Mouse (Mus musculus) kidney, embryonic 14.5 days (tissue): ENCODE measurements around the gene Stkld1. TPM values are rescaled to one million over a fixed set of nuclear protein-coding genes. Genes with fewer than 3 reads are reported as not detected.
A peak's percentile ranks its signal among the peaks of the same experiment; 100 is the strongest.

Experiments
- ATAC-seq: fragments of 200-750 bp; cut with Nextera tagmentation; 2 replicates; pipeline ENCODE4 v1.8.0; 2017; ENCODE audit warnings: moderate number of reproducible peaks, mild to moderate bottlenecking, moderate TSS enrichment, moderate library complexity; ENCODE audit not compliant: low FRiP score, low TSS enrichment
- H3K27ac ChIP-seq: fragments of 300-500 bp; sonication (generic); 2 replicates; pipeline ENCODE4 v1.5.1; 2014; ENCODE audit warnings: low read depth, mild to moderate bottlenecking, low read length, moderate library complexity, mixed read lengths
- H3K27me3 ChIP-seq: fragments of 300-500 bp; sonication (generic); 2 replicates; pipeline ENCODE4 v1.6.1; 2014; ENCODE audit warnings: mild to moderate bottlenecking, low read length; ENCODE audit not compliant: control insufficient read depth, insufficient read depth
- H3K36me3 ChIP-seq: fragments of 300-500 bp; sonication (generic); 2 replicates; pipeline ENCODE4 v1.6.1; 2014; ENCODE audit warnings: low read length, mixed read lengths; ENCODE audit not compliant: control insufficient read depth, insufficient read depth
- H3K4me1 ChIP-seq: fragments of 300-500 bp; sonication (generic); 2 replicates; pipeline ENCODE4 v1.6.1; 2014; ENCODE audit warnings: low read length, mixed read lengths; ENCODE audit not compliant: control insufficient read depth, insufficient read depth
- H3K4me2 ChIP-seq: fragments of 300-500 bp; sonication (generic); replicated peaks from 2 replicates; pipeline ENCODE4 v1.6.1; 2014; ENCODE audit warnings: low read depth, mild to moderate bottlenecking, low read length
- H3K4me3 ChIP-seq: fragments of 300-500 bp; sonication (generic); 2 replicates; pipeline ENCODE4 v1.5.1; 2014; ENCODE audit warnings: mild to moderate bottlenecking, low read length
- H3K9ac ChIP-seq: fragments of 300-500 bp; sonication (generic); 2 replicates; pipeline ENCODE4 v1.6.1; 2014; ENCODE audit warnings: low read depth, mild to moderate bottlenecking, low read length, moderate library complexity
- H3K9me3 ChIP-seq: fragments of 300-500 bp; sonication (generic); 2 replicates; pipeline ENCODE4 v1.6.1; 2016; ENCODE audit warnings: low read length; ENCODE audit not compliant: control insufficient read depth
- WGBS: fragments of 180-500 bp; shearing (Covaris S2); extraction: QIAGEN DNeasy Blood & Tissue Kit; methylation state at CpG from one replicate; pipeline ENCODE4 v1.1.7; 2014; 5-methylcytosine and 5-hydroxymethylcytosine counted together
- polyA plus RNA-seq: library from polyadenylated mRNA; unstranded; fragments of >200 nt; fragmentation: Nextera tagmentation; extraction: Ambion mirVana; gene quantifications from 2 replicates; pipeline ENCODE4 v1.2.1, GENCODE M21; 2014

The Stkld1 gene
- polyA plus RNA-seq, 1 experiment from 2014 or later = not detected

DNA sequence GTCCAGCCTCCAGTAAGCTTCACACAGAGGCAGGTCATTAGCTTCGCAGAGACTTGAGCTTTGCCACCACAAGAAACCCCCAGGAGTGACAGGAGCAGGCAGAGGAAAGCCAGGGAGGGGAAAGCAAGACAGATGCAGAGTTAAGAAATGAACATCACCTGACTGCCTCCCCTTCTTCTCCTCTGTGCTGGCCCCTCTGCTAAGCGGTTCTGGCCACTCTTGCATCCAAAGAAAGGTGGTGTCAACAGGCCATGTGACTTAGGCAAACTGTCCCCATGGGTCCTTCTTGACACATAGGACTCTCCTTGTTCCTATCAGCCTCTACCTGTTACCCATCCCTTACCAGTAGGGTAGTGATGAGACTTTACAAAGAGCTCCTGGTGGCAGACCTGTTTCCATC is 27.9 kb upstream of the Stkld1 start:
- WGBS = 93% methylated on average over 2 of the region's 2 CpGs
- H3K9me3 ChIP-seq = no peaks in the 10 kb centered on the region
- no peaks in the 10 kb centered on the region for H3K27me3 ChIP-seq
- H3K36me3 ChIP-seq = peaks cover 35% of the 10 kb centered on the region
- ATAC-seq = no peak
- H3K9ac ChIP-seq = no peak overlapping the region
- no peak overlapping the region for H3K4me3 ChIP-seq
- H3K27ac ChIP-seq = no peak overlapping the region
- H3K4me2 ChIP-seq = no peak overlapping the region
- H3K4me1 ChIP-seq = peaks cover 24% of the 10 kb centered on the region

DNA sequence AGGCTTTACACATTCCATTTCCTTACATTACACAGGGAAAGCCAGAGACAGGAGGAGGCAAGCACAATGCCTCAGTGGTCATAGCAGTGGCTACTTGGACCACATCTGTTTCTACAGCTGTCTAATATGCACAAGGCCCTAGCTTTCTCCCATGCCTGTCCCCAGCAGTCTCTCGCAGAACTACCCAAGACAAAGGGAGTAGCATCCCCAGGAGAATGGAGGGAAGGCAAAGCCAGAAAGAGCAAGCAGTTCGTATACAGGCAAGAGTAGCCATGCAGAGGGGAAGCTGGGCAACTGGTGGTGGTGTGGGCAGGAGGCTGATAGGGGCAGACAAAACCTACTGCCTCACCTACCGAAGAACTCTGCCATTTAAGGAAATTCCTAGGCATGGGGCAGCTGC is 27.4 kb upstream of the Stkld1 start:
- Histone ChIP-seq H3K4me2 (no peak overlapping the region), H3K27ac (no peak overlapping the region), H3K4me3 (no peak overlapping the region), H3K36me3 (peaks cover 36% of the 10 kb centered on the region), H3K27me3 (no peaks in the 10 kb centered on the region), H3K9me3 (no peaks in the 10 kb centered on the region), H3K4me1 (peaks cover 22% of the 10 kb centered on the region), H3K9ac (no peak overlapping the region)
- 94% methylated on average over 3 of the region's 3 CpGs for WGBS
- ATAC-seq = no peak

DNA sequence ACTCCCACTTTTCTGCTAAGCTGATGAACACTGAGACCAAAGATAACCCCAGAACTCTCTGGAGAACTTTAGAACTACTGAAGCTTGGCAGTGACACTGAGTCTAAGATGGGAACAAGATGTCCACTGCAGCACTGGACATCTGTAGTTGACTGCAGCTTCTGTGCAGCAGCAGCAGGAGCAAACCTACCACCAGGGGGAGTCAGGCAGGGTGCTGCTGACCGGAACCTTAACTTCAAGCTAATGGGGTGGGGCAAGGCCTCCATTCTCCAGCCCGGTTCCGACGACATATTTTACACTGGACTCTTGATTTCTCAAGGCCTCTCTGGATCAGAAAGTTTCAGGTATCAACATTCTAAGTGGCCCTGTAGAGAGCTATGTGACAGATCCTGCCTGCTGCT is 26.7 kb upstream of the Stkld1 start:
- no peak overlapping the region for H3K4me3 ChIP-seq
- 54% methylated on average over 4 of the region's 4 CpGs for WGBS
- H3K36me3 ChIP-seq = peaks cover 42% of the 10 kb centered on the region
- no peak for ATAC-seq
- no peak overlapping the region for H3K9ac ChIP-seq
- H3K27me3 ChIP-seq = no peaks in the 10 kb centered on the region
- no peak overlapping the region for H3K27ac ChIP-seq
- H3K4me1 ChIP-seq = peaks cover 21% of the 10 kb centered on the region
- H3K9me3 ChIP-seq = no peaks in the 10 kb centered on the region
- H3K4me2 ChIP-seq = no peak overlapping the region

DNA sequence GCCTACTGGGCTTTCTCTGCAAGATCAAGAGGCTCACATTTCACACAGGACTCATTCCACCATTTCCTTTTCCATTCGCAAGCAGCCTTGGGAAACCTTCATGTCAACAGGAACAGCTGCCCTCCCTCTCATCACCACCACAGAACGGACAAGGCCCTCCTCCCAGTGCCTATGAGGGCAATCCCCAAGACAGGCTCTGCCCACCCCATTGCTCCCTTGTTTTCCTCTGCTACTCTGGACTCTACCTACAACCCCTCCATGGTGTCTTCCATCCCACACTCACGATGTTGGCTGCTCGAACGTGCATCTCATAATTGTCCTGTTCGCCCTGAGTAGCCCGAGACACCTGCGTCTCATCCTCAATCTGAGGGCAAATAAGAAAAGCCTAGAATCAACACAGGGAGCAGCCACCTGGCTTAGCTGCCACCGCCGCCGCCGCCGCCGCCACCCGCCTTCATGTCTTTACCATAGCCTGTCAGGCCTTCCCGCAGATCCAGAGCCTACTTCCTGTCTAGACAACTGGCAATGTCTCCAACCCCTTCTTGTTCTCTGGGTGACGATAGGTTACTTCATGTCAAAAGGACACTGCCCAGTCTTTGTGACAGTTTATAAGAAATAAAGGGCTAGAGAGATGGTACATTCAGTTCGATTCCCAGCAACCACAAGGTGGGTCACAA is 25.0 kb upstream of the Stkld1 start:
- Histone ChIP-seq H3K9ac (peak overlapping the region; percentile 95; the same call in 1 of the 2 replicates), H3K36me3 (peaks cover 60% of the 10 kb centered on the region), H3K4me1 (peaks cover 17% of the 10 kb centered on the region), H3K27ac (no peak overlapping the region), H3K4me2 (peak overlapping the region; percentile 79), H3K9me3 (no peaks in the 10 kb centered on the region), H3K4me3 (peak overlapping the region; percentile 87), H3K27me3 (no peaks in the 10 kb centered on the region)
- WGBS = 83% methylated on average over 18 of the region's 18 CpGs
- no peak for ATAC-seq

DNA sequence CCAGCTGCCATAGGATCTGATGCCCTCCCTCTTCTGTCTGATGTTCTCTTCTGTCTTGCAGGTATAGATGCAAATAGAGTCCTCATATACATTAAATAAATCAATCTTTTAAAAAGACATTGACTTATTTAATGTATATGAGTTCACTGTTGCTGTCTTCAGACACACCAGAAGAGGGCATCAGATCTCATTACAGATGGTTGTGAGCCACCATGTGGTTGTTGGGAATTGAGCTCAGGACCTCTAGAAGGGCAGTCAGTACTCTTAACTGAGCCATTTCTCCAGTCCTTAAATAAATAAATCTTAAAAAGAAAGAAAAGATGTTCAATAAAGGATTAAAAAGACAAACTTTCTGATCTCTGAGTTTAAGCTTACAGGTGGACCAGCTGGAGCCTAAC is 24.5 kb upstream of the Stkld1 start:
- peaks cover 64% of the 10 kb centered on the region for H3K36me3 ChIP-seq
- H3K9ac ChIP-seq = peak overlapping the region; percentile 95
- ATAC-seq = no peak
- no peaks in the 10 kb centered on the region for H3K27me3 ChIP-seq
- H3K4me2 ChIP-seq = peak overlapping the region; percentile 79
- peaks cover 14% of the 10 kb centered on the region for H3K4me1 ChIP-seq
- no peak overlapping the region for H3K27ac ChIP-seq
- no peaks in the 10 kb centered on the region for H3K9me3 ChIP-seq
- H3K4me3 ChIP-seq = peak overlapping the region; percentile 87

DNA sequence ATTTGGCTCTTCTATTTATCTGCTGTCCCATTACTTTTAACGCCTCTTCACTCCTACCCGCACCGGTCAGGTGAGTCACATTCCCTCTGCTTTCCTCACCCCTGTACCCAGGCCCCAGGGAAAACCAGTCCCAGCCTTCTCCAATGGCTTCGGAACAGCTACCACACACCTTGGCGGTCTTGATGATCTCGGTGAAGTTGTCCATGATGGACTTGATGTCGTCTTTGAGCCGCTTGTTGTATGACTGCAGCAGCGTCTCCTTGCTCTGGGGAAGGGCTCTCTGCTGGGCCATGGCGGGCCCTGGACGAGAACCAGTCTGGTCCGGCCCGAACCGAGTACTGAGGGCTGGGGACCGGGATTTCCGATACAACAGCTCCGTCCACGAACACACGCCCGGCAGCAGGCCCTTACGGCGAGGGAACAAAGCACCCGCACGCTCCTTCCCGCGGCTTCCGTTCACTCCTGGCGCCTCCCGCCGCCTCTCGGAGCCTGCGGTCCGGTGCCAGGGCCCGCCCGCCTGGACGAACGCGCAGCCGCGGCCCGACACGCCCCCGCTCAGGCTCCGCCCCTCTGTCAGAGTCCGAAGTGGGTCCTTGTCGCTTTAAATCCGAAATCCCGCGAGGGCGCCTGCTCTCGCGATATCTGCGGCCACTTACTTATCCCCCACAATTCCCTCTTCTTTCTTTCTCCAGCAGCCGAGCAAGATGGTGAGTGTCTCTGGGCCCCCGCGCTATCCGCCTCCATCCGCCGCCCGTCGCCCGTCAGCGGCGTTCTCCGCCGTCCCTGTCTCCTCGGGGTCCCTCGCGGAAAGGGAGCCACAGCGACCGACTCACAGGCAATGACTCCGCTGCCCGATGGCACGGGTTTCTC is 23.5 kb upstream of the Stkld1 start, which contains the start of the genes Med22 and Rpl7a:
Gene Med22, minus strand, starts transcription at position 554 of the 870 bp plus-strand sequence.
Gene Rpl7a, plus strand, starts transcription at position 641 of the 870 bp plus-strand sequence.
- Histone ChIP-seq H3K27ac (peak within 1 kb of the TSS; percentile 93), H3K27me3 (no peaks in the 10 kb centered on the region), H3K36me3 (peaks cover 58% of the 10 kb centered on the region), H3K9ac (peak within 1 kb of the TSS; percentile 95), H3K4me2 (peak within 1 kb of the TSS; percentile 79), H3K4me1 (peaks cover 19% of the 10 kb centered on the region), H3K4me3 (peak within 1 kb of the TSS; percentile 87), H3K9me3 (no peaks in the 10 kb centered on the region)
- ATAC-seq = peak; percentile 91
- WGBS = under 1% methylated on average over 74 of the region's 74 CpGs

DNA sequence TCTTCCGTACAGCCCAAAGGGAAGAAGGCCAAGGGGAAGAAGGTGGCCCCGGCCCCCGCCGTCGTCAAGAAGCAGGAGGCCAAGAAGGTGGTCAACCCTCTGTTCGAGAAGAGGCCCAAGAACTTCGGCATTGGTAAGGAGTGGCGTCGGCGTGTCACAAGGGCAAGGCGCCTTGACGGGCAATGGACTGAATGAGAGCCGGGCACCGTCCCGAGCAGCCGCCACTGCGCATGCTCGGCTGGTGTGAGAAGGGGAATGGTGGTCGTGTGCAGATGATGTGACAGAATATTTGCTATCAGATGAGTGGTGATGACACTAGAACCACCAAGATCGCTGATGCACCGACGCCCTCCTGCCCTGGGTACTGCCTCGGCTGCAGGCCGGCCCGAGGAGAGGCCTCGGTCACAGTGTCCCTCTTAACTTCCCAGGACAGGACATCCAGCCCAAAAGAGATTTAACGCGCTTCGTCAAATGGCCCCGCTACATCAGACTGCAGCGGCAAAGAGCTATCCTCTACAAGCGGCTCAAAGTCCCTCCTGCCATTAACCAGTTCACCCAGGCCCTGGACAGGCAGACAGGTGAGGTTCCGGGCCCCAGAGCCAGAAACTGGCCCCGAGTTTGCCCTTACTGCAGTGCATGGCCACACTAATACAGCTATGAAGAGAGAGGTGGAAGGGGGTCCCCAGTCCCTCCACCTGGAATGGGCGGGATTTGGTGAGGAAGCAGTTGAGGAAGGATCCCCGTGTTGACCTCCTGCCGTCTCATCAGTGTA is 22.7 kb upstream of the Stkld1 start:
- Histone ChIP-seq H3K27ac (peak overlapping the region; percentile 93), H3K4me2 (peak overlapping the region; percentile 79), H3K27me3 (no peaks in the 10 kb centered on the region), H3K36me3 (peaks cover 50% of the 10 kb centered on the region), H3K9me3 (no peaks in the 10 kb centered on the region), H3K9ac (peak overlapping the region; percentile 95), H3K4me1 (peaks cover 24% of the 10 kb centered on the region), H3K4me3 (peak overlapping the region; percentile 87)
- ATAC-seq = peak; percentile 5; the same call in 1 of the 2 replicates
- WGBS = 2% methylated on average over 36 of the region's 37 CpGs

DNA sequence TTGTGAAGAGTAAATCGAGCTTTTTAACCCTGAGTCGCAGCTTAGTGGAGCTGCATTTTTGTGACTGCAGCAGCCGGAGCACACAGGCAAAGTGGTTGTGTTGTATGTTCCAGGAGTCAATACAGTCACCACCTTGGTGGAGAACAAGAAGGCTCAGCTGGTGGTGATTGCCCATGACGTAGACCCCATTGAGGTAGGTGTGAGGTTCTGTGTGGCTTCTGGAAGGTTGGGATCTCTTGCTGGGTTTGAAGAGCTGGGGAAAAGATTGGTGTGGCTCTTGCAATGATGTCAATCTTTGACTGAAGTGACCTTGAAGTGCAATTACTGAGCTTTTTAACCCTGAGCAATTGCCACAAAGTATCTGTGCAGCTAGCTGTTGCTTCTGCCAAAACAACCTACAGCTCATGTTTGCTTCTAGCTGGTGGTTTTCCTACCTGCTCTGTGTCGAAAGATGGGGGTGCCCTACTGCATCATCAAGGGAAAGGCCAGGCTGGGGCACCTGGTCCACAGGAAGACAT is 21.5 kb upstream of the Stkld1 start:
- H3K27ac ChIP-seq = no peak overlapping the region
- peaks cover 38% of the 10 kb centered on the region for H3K36me3 ChIP-seq
- H3K9me3 ChIP-seq = no peaks in the 10 kb centered on the region
- no peaks in the 10 kb centered on the region for H3K27me3 ChIP-seq
- WGBS = 61% methylated on average over 5 of the region's 5 CpGs
- H3K4me3 ChIP-seq = peak overlapping the region; percentile 87
- peaks cover 30% of the 10 kb centered on the region for H3K4me1 ChIP-seq
- H3K4me2 ChIP-seq = peak overlapping the region; percentile 79
- peak overlapping the region; percentile 95; the same call in 1 of the 2 replicates for H3K9ac ChIP-seq
- ATAC-seq = no peak
